Mouse (Mus musculus) regulatory T cell (primary cell): Measurements from ENCODE around the gene Auh.

Experiments used
- in situ Hi-C: fragments of 300-600 bp; cut with MboI, MseI; formaldehyde crosslinking; loops from one replicate; pipeline ENCODE4 v1.15.1; 2025; ENCODE audit warnings: high pct_unique_total_duplicates

The Auh gene

GRCm38 (mm10) chr13:52805581-52805980, 123.9 kb downstream of the Auh start:
- in situ Hi-C loops, result no loop called here

DNA sequence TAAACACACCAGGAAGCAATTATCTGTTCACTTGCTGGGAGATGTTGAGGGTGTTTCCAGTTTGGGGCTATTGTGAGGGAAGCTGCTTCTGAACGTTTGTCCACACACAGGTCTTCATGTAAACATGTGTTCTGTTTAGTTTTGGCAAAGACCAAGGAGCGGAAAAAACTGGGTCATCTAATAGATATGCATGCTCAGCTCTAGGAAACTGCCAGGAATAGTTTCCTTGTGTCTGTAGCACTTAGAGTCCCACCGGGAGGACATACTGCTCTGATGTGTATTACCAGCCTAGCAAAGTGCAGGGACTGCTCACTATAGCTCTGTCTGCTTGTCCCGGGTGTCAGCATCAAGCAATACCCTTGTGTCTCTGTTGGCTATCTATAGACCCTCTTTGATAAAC, 127.0 kb downstream of the Auh start:
- in situ Hi-C loops, result no loop called here

- in situ Hi-C loops, result no loop called here
These were observed 128.7 kb downstream of the Auh start for GRCm38 (mm10) chr13:52800687-52801341.

DNA sequence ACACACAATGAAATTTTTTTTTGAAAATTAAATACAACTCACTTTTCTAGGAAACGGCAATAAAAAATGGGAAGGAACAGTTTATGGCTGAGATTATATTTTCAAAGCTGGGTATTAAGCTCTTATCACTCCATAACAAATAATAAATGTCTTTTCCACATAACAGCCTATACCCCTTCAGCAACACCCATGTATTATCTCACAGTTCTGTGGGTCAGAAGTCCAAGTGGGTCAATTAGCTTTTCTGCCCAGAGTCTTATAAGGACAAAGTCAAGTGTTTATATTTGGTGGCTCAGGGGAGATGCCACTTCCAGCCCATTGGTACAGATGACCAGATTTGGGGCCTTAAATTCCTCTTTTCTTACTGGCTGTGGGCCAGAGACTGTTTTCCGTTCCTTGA, 129.4 kb downstream of the Auh start:
- in situ Hi-C loops, result no loop called here

GRCm38 (mm10) chr13:52794232-52794631, 135.2 kb downstream of the Auh start:
- in situ Hi-C loops, result no loop called here

DNA sequence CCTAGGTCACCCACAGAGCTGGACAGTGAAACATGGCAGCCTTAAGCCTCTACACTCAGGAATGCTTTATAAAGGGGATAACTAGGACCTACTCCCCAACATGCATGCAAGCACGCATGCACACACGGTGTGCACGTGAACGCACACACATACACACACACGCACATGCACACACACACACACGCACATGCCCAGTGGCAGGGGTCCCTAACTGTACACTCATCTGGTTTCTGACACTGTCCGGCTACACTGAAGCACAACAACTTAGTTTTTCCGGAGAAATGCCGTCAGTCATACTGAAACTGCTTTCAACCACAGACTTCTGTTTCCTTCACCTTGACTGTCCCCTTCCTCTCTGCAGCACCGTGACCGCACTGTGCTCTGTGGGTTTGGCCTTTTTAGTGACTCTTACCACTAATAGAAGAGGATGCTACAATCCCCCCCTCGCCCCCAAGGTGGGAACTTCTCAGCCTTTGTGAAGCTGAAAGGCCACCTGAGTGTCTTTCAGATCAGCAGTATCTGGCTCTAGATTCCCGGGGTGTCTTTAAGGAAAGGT, 136.0 kb downstream of the Auh start:
- in situ Hi-C loops, result no loop called here

DNA sequence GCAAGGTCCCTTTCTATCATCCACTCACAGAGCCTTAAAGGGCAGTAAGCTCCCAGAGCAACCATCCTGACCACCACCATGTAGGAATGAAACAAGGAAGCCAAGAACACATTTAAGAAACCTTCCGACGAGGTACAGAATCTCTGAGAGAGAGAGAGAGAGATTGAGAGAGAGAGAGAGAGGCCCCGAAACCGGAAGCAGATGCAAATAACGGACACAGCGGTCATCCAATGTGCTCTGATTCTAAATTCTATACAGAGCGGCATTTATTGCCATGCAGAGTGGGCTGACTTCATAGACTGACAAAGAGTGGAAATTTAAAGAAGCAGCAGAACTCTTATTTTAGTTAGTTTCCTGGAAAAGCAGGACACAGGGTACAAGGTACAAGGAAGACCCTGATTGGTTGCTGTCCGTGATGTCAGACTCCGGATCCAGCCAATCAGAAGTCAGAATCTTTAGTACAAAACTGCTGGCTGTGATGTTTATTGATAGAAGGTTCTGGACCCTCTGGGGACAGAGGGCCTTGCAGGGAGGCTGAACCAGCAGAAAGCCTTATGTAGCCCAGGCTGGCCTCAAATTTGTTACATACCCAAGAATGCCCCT, 137.1 kb downstream of the Auh start:
- in situ Hi-C loops, result no loop called here

GRCm38 (mm10) chr13:52790894-52791293, 138.6 kb downstream of the Auh start:
- in situ Hi-C loops, result no loop called here
